Mouse (Mus musculus): ENCODE measurements around the gene Nr1i2. TPM values are rescaled to one million over a fixed set of nuclear protein-coding genes. Genes with fewer than 3 reads are reported as not detected.

Gene Nr1i2
- polyA plus RNA-seq, 1 experiment from 2014 or later, result not detected

DNA sequence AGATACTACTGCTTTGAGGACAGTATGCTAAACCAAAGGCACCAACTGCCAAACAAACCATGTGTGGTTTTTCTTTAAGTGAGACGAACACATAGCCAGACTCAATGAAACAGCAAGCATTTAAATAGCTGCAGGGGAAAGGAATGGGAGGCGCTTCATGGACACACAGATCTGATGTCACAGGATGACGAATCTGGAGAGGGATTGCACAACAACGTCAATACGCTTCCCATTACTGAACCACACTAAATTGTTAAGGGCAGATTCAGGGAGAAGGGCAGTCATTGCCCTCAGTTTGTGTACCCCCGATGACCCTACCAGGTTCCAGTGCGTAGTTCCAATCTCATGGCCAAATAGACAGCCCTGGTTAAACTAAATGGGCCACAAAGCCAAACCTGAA lies 8.8 kb downstream of the Nr1i2 start:
- Histone ChIP-seq H3K36me3 (no peaks in the 10 kb centered on the region), H3K27me3 (no peaks in the 10 kb centered on the region), H3K9me3 (no peaks in the 10 kb centered on the region), H3K4me3 (no peak overlapping the region), H3K4me2 (replicated peaks) (no peak overlapping the region), H3K4me1 (no peaks in the 10 kb centered on the region), H3K9ac (replicated peaks) (no peak overlapping the region), H3K27ac (replicated peaks) (no peak overlapping the region)
- 91% methylated on average over 7 of the region's 7 CpGs for WGBS
- ATAC-seq (ENCODE audit: low FRiP score, low read depth), result no peak

DNA sequence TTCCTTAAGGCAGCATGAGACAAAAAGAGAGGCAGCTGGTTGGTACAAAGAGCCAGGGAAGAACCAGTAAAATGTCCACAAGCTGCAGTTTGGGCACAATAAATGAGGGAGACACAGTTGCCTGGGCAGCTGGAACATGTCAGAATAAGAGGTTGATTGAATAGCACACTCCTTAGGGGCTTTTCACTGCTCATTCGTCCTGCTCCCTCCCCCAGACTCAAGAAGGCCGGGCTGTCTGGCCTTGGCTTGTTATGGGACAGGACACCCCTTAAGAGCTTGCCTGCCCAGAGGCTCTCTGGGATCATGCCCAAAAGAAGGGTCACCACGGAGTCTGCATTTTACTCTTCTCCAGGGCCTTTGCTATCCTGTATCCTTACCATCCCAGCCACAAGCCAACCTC lies 11.3 kb downstream of the Nr1i2 start:
- Histone ChIP-seq H3K4me3 (no peak overlapping the region), H3K4me2 (replicated peaks) (no peak overlapping the region), H3K27me3 (no peaks in the 10 kb centered on the region), H3K4me1 (no peaks in the 10 kb centered on the region), H3K27ac (replicated peaks) (no peak overlapping the region), H3K9me3 (no peaks in the 10 kb centered on the region), H3K9ac (replicated peaks) (no peak overlapping the region), H3K36me3 (no peaks in the 10 kb centered on the region)
- WGBS, result 47% methylated on average over 3 of the region's 3 CpGs
- ATAC-seq (ENCODE audit: low FRiP score, low read depth), result 0 out of 2 replicates have a peak, but pooled peaks have one; percentile 34

DNA sequence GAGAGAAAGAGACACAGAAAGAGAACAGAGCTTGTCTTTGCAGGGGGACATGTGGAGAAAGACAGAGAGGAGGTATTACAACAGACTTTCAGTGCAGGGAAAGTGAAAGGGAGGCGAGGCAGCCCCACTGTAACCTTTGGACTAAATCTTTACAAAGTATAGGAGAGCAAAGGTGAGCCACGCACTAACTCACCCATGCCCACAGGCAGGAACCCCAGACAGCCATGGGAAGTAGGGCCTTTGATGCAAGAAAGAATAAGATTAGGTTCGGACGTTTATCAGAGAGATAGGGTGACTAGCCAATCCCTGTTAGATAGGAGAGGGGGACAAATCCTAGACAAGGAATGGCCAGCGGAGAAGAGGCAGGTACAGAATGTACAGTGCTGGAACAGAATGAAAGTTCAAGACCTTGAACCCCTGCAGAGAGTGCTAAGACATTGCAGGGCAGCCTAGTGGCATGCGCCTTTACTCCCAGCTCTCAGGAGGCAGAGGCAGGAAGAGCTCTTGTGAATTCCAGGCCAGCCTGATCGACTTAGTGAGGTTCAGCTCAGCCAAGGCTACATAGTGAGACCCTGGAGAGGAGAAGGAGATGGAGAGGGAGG lies 12.0 kb downstream of the Nr1i2 start:
- Histone ChIP-seq H3K4me1 (no peaks in the 10 kb centered on the region), H3K27ac (replicated peaks) (no peak overlapping the region), H3K36me3 (no peaks in the 10 kb centered on the region), H3K4me2 (replicated peaks) (no peak overlapping the region), H3K4me3 (no peak overlapping the region), H3K9me3 (no peaks in the 10 kb centered on the region), H3K27me3 (no peaks in the 10 kb centered on the region), H3K9ac (replicated peaks) (no peak overlapping the region)
- WGBS, result 87% methylated on average over 7 of the region's 7 CpGs
- no peak for ATAC-seq (ENCODE audit: low FRiP score, low read depth)

DNA sequence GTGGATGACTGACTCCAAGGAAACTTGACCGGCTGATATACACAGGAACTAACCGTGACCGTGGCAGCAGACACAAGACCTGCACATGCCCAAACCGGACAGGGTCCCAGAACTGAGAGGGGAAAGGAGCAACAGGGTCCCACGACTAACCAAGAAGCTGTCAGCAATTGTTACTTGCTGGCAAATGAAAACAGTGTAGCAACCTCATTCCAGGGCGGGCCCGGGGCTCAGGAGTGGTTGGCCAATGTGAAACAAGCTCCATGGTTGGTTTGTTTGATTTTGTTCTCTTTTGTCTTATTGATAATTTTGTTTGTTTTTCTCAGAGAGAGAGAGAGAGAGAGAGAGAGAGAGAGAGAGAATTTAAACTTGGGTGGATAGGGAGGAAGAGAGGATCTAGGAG lies 13.7 kb downstream of the Nr1i2 start:
- no peak for ATAC-seq (ENCODE audit: low FRiP score, low read depth)
- H3K4me1 ChIP-seq, result no peaks in the 10 kb centered on the region

DNA sequence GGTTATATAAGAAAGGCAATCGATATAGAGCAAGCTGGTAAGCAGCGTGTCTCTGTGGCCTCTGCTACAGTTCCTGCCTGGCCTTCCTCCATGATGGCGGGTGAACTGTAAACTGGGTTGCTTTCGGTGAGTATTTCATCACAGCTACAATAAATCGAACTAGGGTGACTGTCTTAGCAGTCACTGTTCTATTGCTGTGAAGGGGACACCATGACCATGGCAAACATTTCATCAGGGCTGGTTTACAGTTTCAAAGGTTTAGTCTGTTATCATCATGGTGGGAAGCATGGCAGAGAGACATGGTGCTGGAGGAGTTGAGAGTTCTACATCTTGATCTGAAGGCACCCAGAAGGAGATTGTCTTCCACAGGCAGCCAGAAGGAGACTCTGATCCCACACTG lies 14.8 kb downstream of the Nr1i2 start:
- Histone ChIP-seq H3K4me1 (no peaks in the 10 kb centered on the region), H3K4me3 (no peak overlapping the region), H3K9me3 (0 out of 2 replicates have a peak, but pooled peaks cover 4% of the 10 kb centered on the region), H3K27me3 (no peaks in the 10 kb centered on the region), H3K4me2 (replicated peaks) (no peak overlapping the region), H3K36me3 (no peaks in the 10 kb centered on the region), H3K9ac (replicated peaks) (no peak overlapping the region), H3K27ac (replicated peaks) (no peak overlapping the region)
- ATAC-seq (ENCODE audit: low FRiP score, low read depth), result no peak
- 92% methylated on average over 5 of the region's 5 CpGs for WGBS

More for the DNA sequence above, 13.7 kb downstream of the Nr1i2 start:
- Histone ChIP-seq H3K27ac (replicated peaks) (no peak overlapping the region), H3K4me3 (no peak overlapping the region), H3K36me3 (no peaks in the 10 kb centered on the region), H3K9me3 (0 out of 2 replicates have a peak, but pooled peaks cover 4% of the 10 kb centered on the region), H3K9ac (replicated peaks) (no peak overlapping the region), H3K4me2 (replicated peaks) (no peak overlapping the region), H3K27me3 (no peaks in the 10 kb centered on the region)
- WGBS, result 80% methylated on average over 7 of the region's 7 CpGs

DNA sequence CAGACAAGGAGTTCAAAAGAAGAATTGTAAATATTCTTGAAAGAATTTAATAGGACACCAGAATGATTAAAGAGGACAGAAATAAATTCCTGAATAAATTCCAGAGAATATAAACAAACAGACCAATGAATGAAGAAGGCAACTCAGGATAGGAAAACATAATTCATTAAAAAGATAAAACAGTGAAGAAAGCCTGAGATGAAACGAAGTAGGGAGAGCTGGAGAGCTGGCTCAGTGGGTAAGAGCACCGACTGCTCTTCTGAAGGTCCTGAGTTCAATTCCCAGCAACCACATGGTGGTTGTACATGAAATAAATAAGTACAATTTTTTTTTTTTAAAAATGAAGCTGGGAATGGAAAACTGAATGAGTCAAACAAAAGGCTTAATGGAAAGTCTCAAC lies 19.9 kb downstream of the Nr1i2 start:
- Histone ChIP-seq H3K9ac (replicated peaks) (no peak overlapping the region), H3K36me3 (no peaks in the 10 kb centered on the region), H3K4me3 (no peak overlapping the region), H3K4me1 (peaks cover 16% of the 10 kb centered on the region; the same call in 1 of the 2 replicates), H3K9me3 (0 out of 2 replicates have a peak, but pooled peaks cover 4% of the 10 kb centered on the region), H3K27ac (replicated peaks) (no peak overlapping the region), H3K4me2 (replicated peaks) (no peak overlapping the region), H3K27me3 (no peaks in the 10 kb centered on the region)
- WGBS, result 85% methylated on average over 2 of the region's 2 CpGs
- ATAC-seq (ENCODE audit: low FRiP score, low read depth), result no peak

DNA sequence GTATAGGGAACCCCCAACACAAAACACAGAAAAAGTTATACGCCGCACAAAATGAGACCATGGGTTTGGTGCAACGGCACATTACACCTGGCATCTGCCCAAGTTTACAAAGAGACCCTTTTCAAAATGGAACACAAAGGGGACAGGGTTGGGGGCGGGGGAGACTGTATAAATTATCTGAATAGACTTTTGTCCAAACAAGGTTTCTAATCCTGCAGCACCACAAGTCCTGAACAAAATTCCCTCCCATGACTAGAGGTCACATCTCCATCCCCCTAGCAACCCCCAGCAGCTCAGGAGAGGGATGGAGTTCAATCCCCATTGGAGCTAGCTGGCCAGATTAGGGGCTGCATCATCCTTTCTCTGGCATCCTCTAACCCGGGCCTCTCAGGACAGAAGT lies 22.1 kb downstream of the Nr1i2 start:
- Histone ChIP-seq H3K4me3 (no peak overlapping the region), H3K36me3 (no peaks in the 10 kb centered on the region), H3K4me2 (replicated peaks) (no peak overlapping the region), H3K27me3 (no peaks in the 10 kb centered on the region), H3K9me3 (0 out of 2 replicates have a peak, but pooled peaks cover 4% of the 10 kb centered on the region), H3K4me1 (peaks cover 16% of the 10 kb centered on the region; the same call in 1 of the 2 replicates), H3K9ac (replicated peaks) (no peak overlapping the region), H3K27ac (replicated peaks) (no peak overlapping the region)
- 37% methylated on average over 5 of the region's 5 CpGs for WGBS
- ATAC-seq (ENCODE audit: low FRiP score, low read depth), result peak; percentile 54; the same call in 1 of the 2 replicates

DNA sequence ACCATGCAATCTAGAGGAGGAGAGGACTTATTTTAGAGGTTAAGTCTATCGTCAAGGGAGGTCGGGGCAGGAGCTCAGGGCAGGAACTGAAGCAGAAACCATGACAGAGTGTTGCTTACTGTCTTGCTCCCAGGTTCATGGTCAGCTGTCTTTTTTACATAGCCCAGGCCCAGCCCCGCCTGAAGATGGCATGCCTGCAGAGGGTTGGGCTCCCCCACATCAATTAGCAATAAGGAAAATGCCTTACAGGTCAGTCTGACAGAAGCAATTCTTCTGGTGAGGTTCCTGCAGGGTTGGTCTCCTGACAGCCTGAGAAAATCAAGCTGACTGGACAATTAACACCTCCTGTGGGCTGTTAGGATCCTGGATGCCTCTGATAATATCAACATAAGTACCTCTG lies 23.0 kb downstream of the Nr1i2 start:
- H3K36me3 ChIP-seq, result no peaks in the 10 kb centered on the region
- no peaks in the 10 kb centered on the region for H3K27me3 ChIP-seq
- H3K4me2 ChIP-seq (replicated peaks), result no peak overlapping the region
- no peak overlapping the region for H3K9ac ChIP-seq (replicated peaks)
- peaks cover 16% of the 10 kb centered on the region; the same call in 1 of the 2 replicates for H3K4me1 ChIP-seq
- no peaks in the 10 kb centered on the region for H3K9me3 ChIP-seq
- no peak overlapping the region for H3K4me3 ChIP-seq
- ATAC-seq (ENCODE audit: low FRiP score, low read depth), result no peak
- WGBS, result 80% methylated on average over 3 of the region's 3 CpGs
- H3K27ac ChIP-seq (replicated peaks), result no peak overlapping the region

DNA sequence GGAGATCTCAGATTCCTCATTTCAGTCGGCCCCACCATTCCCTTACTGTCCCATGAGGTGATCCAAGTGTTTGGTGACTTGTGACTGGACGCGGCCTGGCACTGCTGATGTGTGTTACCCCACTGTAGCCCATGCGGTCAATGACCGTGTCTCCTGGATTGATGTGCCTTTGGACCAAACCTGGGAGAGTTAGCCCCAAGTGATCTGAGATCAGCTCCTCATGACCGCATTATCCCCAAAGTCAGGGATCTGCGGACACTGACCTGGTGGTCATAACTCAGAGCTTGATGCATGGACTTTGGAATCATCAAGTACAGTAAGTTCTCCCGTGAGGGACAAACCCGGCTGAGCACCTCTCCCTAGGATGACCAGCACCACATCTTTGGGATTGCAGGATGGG lies 38.7 kb downstream of the Nr1i2 start:
- H3K27ac ChIP-seq (replicated peaks), result no peak overlapping the region
- no peaks in the 10 kb centered on the region for H3K9me3 ChIP-seq
- H3K9ac ChIP-seq (replicated peaks), result no peak overlapping the region
- no peaks in the 10 kb centered on the region for H3K36me3 ChIP-seq
- ATAC-seq (ENCODE audit: low FRiP score, low read depth), result no peak
- no peaks in the 10 kb centered on the region for H3K27me3 ChIP-seq
- H3K4me2 ChIP-seq (replicated peaks), result no peak overlapping the region
- no peaks in the 10 kb centered on the region for H3K4me1 ChIP-seq
- WGBS, result 93% methylated on average over 9 of the region's 9 CpGs
- no peak overlapping the region for H3K4me3 ChIP-seq

DNA sequence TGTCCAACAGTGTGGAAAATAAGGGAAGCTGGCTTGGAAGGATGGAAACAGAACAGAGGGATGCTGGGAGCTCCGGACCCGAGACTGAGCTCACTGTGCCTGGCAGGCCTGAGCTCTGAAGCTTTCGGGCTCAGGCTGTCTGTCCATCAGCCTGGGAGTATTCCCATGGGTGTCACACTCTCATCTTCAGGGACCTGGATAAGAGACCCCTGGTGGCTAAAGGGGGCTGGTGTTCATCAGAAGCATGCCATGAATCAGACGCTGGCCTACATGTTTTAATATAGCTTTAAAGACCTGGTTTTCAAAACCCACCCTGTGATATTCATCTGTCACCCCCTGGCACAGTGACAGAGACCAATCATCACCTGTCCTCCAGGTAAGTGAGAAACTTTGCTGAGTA lies 39.5 kb downstream of the Nr1i2 start:
- Histone ChIP-seq H3K36me3 (no peaks in the 10 kb centered on the region), H3K27ac (replicated peaks) (no peak overlapping the region), H3K4me3 (no peak overlapping the region), H3K9me3 (no peaks in the 10 kb centered on the region), H3K4me2 (replicated peaks) (no peak overlapping the region), H3K27me3 (no peaks in the 10 kb centered on the region), H3K9ac (replicated peaks) (no peak overlapping the region), H3K4me1 (no peaks in the 10 kb centered on the region)
- no peak for ATAC-seq (ENCODE audit: low FRiP score, low read depth)
- 78% methylated on average over 4 of the region's 4 CpGs for WGBS

DNA sequence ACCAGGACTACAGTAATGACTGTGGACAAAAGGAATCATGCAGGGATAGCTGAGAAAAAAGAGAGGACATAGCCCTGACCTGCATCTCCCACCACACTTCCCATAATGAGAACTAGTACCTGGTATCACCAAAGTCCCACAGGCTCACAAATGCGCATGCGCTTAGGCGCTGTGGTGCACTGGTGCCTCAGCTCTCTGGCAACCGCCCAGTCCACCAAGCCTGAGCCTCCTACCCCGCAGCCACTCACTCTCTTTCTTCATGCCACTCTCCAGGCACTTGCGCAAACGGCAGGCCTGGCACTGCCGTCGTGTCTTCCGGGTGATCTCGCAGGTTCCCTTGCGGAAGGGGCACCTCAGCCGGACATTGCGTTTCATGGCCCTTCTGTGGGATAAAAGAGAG lies 40.6 kb downstream of the Nr1i2 start:
- Histone ChIP-seq H3K4me1 (no peaks in the 10 kb centered on the region), H3K27me3 (no peaks in the 10 kb centered on the region)
- WGBS, result 87% methylated on average over 14 of the region's 14 CpGs

DNA sequence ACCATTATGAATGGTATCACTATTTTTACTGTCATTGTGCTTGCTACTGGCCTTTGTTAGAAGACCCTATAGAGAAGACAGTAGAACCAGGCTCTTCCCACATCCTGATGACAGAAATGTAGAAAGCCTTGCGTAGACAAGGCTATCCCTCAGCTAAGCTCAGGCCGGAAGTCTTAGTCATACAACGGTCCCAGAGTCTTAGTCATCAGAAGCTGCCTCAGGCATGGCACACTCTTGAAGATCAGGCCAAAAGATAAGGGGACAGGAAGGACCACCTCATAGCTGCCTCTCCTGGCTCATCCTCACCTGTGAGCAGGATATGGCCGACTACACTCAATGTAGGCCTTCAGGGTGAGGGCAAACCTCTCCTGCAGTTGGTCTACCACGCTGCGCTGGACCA lies 44.2 kb downstream of the Nr1i2 start:
- Histone ChIP-seq H3K9ac (replicated peaks) (no peak overlapping the region), H3K9me3 (no peaks in the 10 kb centered on the region), H3K36me3 (0 out of 2 replicates have a peak, but pooled peaks cover under 1% of the 10 kb centered on the region), H3K4me2 (replicated peaks) (no peak overlapping the region), H3K27me3 (no peaks in the 10 kb centered on the region), H3K27ac (replicated peaks) (no peak overlapping the region), H3K4me3 (no peak overlapping the region), H3K4me1 (peaks cover 5% of the 10 kb centered on the region; the same call in 1 of the 2 replicates)
- WGBS, result 94% methylated on average over 6 of the region's 6 CpGs
- no peak for ATAC-seq (ENCODE audit: low FRiP score, low read depth)

More for the DNA sequence above, 40.6 kb downstream of the Nr1i2 start:
- Histone ChIP-seq H3K4me2 (replicated peaks) (no peak overlapping the region), H3K27ac (replicated peaks) (no peak overlapping the region), H3K9ac (replicated peaks) (no peak overlapping the region), H3K36me3 (no peaks in the 10 kb centered on the region), H3K9me3 (no peaks in the 10 kb centered on the region), H3K4me3 (no peak overlapping the region)
- no peak for ATAC-seq (ENCODE audit: low FRiP score, low read depth)

All from midbrain, embryonic 12.5 days (tissue).